Mouse (Mus musculus) kidney, adult 2 months (tissue): ENCODE measurements around the gene Atxn1.

Experiments used
- CTCF ChIP-seq: fragments of 200-500 bp; conservative IDR thresholded peaks from 2 replicates; pipeline ENCODE4 v1.5.1; 2011; ENCODE audit warnings: low read depth, mild to moderate bottlenecking, control low read depth, low read length, moderate library complexity, mixed read lengths; ENCODE audit not compliant: insufficient read depth, insufficient read length
- POLR2A ChIP-seq: fragments of 200-500 bp; IDR thresholded peaks from one replicate; pipeline ENCODE4 v1.6.1; 2011; ENCODE audit warnings: low read depth, low read length, control low read depth

- TF ChIP-seq CTCF, result no peak
- TF ChIP-seq POLR2A, result no peak
Measured at GRCm38 (mm10) chr13:45710041-45710440, 254.8 kb downstream of the Atxn1 start.
